Mouse (Mus musculus) kidney, postnatal 14 days (tissue): ENCODE data around the gene Ttc39b.
"Not testable (repeated sequence)": the region's sequence is repeated elsewhere in the genome, so short reads cannot be mapped to it uniquely, and the experiment has no call there.

ENCODE experiments used
- DNase-seq: peaks from one replicate; pipeline ENCODE4 v3.0.0; 2022; ENCODE audit warnings: mixed read lengths

Gene Ttc39b

DNA sequence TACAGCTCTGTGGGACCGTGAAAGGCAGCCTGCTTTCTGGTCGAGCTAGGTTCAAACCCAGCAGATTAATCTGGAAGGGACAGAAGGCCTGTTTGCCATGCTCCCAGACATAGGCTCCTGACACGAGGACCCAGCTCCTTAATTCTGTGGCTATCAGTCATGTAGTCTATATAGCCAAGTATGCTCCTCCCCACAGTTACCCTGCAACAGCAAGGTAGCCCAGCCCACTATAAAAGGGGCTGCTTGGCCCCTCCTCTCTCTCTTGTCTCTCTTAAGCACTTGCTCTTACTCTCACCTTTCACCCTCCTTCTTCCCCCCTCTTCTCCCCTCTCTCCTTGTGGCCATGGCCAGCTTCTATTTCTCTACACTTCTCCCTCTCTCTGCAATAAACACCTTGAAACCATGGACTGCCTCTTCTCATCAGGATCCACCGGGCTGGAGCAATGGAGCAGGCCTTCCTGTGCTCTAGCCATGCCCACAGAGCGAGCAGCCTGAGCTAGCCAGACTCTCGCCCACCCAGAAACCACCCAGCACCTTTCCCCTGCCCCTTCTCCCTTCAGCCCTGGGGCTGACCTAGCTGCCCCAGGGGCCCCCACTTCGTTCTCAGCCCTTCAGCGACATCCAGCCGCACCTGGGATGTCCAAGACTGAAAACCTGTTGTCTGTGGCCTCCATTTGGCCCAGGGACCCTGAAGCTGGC lies 51.0 kb downstream of the Ttc39b start:
- DNase-seq, result no peak

DNA sequence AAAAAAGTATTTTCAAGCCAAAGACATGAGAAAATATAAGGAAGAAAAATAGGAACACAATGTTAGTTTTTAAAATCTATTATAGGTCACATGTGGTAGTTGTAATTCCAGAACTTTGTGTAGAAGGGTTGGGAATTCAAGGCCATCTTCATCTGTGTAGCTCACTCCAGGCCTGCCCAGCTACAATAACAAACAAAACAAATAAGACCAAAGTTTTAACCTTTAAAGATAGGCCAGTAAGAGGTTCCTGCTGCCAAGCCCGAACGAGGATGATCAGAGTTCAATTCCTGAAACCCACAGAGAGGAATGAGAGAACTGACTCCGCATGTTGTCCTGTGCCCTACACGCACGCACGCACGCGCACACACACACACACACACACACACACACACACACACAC lies 53.6 kb downstream of the Ttc39b start:
- no peak for DNase-seq

DNA sequence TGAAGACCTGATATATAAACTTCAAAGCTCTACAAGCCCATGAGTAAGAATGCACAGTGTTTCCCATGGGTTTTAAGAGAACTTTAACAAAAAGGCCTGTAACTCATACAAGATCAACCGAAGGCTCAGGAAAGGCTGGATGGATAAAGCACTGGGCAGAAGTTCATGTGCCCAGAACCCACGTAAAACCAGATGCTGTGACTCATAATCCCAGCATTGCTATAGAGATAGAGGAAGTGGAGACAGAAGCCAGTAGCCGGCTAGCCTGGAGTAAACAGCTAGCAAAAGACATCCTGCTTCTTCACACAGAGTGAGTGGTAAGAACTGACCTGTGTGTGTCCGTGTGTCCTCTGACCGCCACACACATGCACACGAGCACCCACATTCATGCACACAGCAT lies 54.4 kb downstream of the Ttc39b start:
- no peak for DNase-seq

DNA sequence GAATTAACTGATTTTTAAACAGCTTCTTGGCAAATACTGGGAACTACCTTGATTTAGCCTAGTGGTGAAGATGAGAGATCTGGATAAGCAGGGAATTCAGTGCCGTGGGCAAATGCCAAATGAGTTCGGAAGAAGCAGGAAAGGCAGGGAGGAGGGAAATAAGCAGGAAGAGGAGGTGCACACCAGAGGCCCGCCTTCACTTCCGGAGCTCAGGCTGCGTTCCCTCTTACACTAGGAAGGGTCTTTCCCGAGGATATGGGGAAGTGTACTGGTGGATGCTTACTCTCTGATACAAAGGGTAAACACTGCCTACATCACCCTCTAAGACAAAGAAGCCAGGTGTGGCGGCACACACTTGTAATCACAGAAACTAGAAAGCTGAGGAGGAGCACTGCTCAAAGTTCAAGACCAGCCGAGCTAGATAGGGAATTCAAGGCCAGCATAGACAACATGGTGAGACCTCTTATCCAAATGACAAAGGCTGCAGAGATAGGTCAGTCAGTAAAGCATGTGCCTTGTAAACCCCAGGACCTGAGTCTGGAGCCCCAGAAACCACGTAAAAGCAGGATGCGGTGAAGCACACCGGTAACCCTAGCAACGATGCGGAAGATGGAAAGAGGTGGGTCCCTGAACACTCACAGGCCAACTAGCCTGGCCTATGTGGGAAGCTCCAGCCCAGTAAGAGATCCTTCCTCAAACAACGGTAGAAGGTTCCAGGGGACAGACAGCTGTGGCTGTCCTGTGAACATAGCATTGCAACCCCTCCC lies 57.9 kb downstream of the Ttc39b start:
- no peak for DNase-seq

DNA sequence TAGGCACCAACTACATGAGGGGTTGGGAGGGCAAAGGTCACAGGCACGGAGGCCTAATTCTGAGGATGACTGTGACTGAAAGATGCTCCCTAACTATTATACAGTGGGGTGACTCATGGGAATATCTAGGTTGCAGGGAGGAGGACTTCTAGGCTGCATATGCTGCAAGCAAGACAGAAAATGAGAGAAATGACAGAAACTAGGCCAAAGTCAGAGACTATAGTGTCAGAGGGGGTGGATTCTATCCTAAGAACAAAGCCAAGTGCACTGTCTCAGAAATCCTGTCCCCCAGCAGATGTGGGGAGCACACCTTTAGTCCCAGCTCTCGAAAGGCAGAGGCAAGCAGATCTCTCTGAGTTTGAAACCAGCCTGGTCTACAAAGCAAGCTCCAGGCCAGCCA lies 59.2 kb downstream of the Ttc39b start:
- DNase-seq, result no peak

DNA sequence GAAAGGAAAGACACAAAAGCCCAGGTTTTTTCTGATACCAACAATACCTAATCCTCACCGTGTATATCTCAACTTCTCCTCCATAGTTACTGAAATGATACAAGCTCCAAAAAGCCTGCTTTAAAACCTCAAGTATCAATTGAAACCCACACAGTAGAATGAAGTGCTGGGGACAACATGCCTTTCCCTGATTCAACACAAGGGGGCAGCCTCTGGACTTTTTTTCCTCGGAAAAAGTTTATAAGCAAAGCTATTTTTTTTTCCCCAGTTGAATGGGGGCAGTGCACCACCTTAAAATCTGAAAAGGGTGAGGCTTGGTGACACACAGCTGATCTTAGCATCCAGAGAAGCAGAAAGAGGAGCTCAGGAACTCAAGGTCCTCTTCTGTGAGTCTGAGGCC lies 62.1 kb downstream of the Ttc39b start:
- DNase-seq, result peak; percentile 39

DNA sequence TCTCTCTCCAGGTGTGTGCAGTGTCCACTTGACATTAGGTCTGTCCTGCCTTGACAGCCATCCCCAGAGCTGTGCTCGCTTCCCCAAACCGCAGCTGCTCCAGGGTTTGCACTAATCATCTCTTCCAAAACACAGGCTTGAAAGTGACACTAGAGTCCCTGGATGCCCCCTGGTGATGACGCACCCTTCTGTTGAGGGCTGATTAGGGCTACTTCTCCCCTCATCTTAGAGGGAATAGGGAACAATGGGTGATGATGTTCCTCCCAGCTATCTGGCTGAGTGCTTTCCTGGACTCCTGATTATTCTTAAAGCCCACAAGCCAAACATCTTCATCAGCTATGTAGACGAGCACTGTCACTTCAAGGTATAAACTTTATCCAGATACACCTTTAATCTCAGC lies 64.4 kb downstream of the Ttc39b start:
- no peak for DNase-seq

DNA sequence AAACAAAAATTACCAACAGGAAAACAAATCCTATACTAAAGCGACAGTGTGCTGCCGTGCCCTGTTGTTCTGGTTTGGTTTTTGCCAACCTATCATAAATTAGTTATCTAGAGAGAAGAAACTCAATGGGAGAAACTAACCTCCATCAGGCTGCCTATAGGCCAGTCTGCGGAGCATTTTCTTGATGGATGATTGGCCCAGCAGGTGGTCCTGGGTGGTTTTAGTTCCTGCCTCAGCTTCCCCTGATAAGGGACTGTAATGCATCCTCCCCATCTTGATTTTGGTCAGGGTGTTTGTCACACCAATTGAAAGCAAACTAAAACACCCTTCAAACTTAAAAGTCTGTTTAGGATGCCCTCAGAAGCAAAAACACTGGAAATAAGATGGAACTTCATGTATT lies 65.8 kb downstream of the Ttc39b start:
- DNase-seq, result no peak

DNA sequence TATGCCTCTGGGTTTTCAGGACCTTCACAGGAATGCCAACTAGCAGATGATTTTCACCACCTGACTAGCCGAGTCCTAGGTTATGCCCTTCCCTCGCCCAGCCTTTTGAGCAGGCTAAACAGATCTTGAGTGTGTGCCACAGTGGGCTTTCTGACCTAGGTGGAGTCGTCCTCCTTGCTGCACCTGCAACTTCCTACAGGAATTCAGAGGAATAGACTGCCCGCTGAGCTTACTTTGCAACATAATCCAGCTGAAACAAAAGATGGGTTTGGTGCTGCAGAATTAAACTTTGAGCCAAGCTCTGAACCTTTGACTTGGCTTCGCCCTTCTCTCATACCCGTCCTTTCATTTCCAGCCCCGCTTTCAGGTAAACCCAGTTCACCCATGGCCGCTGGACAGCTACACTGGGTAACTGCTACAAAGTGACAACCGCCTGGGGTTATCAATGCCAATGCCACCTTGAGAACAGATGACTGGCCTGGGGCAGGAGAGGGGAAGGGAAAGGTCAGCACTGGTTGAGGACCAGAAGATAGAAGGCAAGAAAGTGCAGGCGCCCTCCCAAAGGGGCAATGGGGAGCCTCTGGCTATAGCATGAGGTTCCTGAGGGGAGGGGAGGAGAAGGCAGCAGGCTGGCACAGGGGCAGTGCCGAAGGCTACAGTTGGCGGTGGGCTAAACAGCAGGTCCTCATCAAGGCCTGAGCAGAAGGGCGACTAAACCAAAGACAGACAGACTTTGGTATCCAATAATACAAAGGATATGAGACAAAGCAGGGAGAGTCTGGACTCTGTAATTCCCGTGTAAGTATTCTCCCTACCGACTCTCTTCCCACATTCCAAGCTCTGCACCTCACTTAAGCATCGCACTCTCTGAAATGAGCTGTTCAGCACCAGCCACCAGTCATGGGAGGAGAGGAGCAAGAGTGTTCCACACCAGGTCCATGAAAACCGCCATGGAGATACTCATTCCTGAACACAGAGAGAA lies 66.5 kb downstream of the Ttc39b start:
- no peak for DNase-seq

DNA sequence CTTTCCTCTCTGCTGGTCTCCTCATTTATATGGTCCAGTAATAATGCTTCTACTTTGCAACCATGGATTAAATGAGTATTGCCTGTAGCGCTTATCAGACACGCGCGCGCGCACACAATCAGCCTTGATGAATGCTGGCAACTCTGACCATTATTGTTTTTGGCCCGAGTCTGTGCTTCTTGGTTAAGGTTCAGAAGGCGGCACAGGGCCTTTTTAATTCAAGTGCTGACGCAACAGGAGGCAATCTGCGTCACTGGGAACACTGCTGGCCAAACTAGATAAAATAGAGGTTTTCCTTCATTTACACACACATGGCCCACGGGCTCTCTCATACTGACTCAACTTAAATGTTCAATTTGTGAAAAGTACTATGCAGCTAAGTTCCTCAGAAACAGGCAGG lies 67.3 kb downstream of the Ttc39b start:
- peak; percentile 27 for DNase-seq

DNA sequence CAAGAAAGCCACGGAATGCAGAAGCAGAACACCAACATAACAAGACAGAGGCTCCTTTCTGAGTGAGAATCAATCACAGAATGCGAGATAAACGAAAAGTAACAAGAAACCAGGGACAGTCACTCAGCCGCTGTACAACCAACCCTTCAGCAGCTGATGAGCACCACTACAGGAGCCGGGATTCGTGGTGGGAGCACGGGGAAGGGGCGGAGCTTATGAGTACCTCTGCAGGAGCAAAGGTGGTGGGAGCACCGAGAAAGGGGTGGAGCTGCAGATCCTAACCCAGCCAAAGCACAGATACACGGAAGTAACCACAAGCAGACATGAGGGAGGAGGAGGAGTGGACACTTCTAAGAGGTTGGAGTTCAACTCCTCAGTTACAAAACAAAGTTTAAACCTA lies 69.1 kb downstream of the Ttc39b start:
- no peak for DNase-seq

DNA sequence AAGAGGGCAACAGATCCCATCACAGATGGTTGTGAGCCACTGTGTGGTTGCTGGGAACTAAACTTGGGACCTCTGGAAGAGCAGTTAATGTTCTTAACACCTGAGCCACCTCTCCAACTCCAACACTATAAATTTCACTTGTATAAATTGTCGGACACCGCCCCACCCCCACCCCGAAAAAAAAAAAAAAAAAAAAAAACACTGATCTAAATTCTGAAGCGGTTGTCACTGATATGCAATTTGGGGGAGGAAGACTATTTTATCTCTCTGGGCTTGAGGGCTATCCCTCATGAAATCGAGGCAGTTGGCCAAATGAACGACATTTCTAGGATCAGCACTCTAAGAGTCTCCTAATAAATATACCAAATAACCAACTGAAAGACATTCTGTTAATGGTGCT lies 70.4 kb downstream of the Ttc39b start:
- DNase-seq, result no peak

DNA sequence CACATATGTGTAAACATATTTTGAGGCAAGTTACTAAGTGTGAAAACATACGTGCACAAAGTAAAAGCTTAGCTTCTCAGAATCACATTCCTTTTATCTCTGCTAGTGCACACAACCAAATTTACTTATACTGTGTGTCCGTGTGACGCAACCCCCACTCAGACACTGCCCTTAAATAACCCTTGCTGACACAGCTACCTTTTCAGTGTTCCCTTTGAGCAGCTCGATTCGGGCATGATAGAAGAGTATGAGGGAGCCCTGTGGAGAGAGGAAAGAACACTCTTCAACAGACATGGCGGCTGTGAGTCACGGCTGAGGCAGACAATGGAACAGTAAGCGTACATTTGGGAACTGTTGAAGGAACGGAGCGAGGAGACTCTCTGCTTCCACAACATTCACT lies 80.3 kb downstream of the Ttc39b start:
- DNase-seq, result no peak

DNA sequence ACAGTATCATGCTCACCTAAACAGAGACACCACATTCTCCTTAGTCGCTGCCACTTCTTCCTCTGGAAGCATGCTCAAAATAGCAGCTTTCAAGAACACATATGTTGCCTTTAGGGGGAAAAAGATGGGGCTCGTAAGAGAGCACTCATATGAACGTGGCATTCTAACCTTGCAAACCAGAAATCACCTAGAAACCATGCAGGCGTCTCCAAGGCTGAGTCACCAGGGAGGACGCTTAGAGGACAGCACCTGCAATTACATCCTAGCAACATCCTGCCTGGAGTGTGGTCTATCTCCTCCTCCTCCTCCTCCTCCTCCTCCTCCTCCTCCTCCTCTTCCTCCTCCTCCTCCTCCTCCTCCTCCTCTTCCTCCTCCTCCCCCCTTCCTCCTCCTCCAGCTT lies 82.4 kb downstream of the Ttc39b start:
- DNase-seq, result no peak

DNA sequence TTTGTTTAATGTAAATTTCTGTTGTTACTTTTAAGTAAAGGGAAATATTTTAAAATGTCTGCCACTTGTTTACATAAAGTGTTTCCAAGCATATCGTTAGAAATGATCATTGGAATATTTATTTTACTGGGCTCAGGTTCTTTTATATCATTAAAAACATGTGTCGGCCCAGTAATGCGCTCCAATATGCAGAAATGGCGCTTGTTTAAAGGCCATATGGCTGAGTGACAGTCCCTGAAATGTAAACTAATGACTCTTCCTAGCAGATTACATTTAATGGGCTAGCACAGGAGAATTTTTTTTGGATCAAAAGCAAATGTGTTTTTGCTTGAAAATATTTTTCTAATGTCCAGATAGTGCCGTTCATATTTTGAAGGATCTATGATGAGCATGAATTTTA lies 86.4 kb downstream of the Ttc39b start:
- no peak for DNase-seq

DNA sequence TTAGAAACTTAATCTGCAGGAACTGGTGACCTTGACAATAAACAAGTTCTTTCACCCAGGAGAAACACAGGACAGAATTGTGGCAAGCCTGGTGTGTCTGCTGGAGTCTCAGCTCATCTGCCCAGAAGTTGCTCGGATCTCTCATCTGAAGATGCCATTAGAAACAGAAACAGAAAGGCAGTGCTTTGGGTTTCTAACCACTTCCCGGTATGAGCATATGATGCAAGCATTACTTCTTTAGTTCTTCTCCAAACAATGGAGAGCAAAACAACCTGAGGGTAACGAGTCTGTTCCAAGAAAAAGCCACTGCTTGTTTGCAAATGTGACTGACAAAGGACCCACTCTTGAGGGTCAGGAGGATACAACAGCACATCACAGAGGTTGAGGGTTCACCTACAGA lies 88.8 kb downstream of the Ttc39b start:
- not testable (repeated sequence) for DNase-seq

DNA sequence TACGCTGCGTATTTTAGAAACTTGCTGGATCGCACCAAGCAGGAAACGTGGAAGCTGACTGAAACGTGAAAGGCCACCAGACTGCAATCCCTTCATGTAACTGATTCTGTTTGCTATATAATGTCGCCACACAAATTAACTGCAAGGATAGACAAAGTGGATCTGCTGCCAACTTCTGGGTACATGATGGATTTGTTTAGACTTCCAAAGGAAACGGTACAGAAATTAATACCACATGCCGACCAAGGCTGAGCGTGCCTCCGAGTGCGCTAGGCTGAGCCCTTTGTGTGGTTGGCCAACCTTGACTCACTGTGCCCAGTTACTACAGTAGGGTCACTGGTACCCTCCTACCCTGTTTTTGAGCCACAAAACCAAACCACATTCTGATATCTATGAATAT lies 89.3 kb downstream of the Ttc39b start:
- DNase-seq, result no peak

DNA sequence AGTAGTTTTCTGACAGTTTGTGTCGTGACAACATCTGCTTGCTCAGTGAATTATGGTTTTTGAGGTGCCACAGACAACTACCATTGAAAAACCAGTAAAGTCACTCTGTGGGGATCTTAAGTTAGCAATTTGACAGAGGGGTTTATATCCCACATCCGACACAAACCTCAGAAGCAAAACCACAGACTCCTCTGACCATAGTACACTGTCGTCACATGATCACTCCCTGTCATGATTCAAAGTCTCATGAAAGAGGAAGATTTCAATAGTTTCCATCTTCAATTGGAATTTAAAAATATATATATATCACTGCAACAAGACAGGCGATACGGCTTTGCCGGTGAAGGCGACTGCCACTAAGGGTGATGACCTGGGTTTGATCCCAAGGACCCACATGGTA lies 89.9 kb downstream of the Ttc39b start:
- DNase-seq, result no peak

DNA sequence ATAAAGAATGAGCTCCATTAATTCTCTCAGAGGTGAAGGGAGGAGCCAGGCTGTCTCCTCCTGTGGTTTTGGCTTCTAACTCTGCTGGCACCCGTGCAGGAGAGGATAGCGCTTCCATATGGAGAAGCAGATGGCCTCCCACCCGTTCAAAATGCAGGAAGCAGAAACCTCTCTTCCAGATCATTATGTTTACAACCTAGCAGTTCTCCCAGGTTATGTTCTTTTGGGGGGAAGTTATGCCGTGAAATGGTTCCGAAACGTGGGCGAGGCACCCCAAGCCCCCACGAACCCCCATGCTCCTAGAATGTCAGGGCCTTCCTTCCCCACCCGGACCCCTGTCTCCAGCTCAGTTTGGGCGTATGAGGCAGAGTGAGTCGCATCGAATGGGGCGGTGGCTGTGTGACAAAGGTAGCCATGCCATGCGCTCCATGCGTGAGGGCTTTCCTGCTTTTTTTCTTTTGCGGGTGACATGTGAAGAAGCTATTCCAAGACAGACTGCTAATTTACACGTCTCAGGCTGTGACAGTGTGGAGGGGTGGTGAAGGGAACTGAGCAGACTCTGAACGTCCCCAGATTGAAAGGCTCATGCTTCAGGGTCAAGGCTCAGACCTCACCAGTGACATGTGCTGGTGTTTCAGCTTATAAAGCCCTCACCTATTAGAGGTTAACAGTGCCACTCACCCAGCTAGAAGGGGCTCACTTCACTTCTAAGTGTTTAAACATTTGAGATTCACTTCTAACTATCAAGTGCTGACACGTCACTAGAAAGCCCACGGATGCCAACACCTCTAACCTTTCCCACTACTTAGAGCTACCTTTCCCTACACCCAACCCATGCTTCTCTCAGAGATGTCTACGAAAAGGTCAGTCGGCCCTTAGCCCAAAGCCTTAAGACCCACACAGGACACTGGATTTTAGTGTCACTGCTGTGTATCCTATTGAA lies 90.6 kb downstream of the Ttc39b start:
- no peak for DNase-seq

DNA sequence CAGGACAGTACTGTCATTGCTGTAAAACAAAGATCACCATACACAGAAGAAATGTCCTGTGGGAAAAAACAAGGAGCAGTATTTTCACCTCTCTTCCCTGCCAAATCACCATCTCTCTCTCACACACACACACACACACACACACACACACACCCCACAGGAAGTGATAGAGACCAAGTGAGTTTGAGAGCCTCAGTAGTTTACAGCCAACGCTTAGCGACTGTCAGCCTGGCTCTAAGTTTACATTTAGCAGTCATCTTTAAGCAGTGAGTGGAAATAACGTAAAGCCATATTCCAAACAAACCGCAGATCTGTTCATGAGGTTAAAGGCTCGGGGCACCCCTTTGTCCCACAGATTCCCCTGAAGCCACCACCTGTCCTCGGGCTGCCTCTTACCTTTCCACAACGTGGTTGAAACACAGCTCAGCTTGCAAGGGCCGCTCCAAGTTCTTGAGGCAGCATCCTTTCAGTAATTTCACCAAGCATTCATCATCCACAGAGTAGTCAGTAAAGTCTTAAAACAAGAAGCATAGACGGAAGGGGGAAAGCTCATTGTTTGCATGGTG lies 91.7 kb downstream of the Ttc39b start:
- no peak for DNase-seq

DNA sequence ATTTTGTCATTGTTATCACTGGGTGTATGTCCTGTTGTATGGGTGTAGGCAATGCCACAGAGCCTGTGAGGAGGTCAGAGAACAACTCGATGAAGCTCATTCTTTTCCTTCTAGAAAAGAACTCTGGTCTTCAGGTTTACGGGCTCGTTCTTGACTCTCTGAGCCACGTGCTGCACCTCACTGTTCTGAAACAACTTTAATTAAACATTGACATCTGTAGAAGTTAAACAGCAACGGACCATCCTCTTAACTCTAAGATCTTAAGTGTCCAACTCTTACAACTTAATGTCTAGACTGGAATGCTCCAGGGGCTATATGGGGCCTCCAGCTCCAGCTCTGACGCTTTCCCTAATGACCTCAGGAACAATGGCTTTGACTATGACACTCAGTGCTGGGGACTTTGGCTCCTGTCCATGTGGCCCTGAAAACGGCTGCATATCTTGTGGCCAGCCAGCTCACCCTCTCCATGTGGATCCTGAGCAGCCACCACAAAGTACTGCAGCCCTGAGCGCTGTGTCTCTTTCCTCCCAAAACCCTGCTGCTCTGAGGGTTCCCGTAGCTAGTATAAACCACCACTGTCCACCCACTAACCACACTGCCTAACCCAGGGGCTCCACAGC lies 95.3 kb downstream of the Ttc39b start:
- DNase-seq, result no peak

DNA sequence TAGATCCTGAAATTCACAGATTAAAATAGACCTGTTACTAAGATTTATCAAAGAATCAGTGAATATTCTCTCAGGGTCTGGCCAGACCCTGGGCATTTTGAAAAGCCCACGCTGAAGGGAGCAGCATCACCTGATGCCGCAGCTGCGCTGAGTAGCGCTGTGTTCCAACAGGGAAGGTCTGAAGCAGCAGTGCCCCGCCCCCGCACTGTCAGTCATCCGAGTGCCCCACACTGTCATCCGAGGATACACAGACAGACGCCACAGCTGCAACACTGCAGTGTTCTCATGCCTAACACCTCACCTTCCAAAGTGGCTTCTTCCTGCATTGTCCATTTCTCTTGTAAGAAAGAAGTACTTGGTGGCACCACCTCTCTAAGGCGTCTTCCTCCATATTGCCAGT lies 96.0 kb downstream of the Ttc39b start:
- no peak for DNase-seq
